Mouse (Mus musculus) limb, embryonic 14.5 days (tissue): Measurements from ENCODE around the gene Stam. TPM values are rescaled to one million over a fixed set of nuclear protein-coding genes. Genes with fewer than 3 reads are reported as not detected.

Experiments
- ATAC-seq: fragments of 200-750 bp; cut with Nextera tagmentation; 2 replicates; pipeline ENCODE4 v1.8.0; 2017; ENCODE audit warnings: low read depth, moderate number of reproducible peaks, moderate TSS enrichment; ENCODE audit not compliant: low FRiP score
- DNase-seq: peaks from one replicate; pipeline ENCODE4 v3.0.0-alpha.2; 2015; ENCODE audit warnings: low spot score
- H3K27ac ChIP-seq: fragments of 300-500 bp; sonication (generic); replicated peaks from 2 replicates; pipeline ENCODE4 v1.5.1; 2014; ENCODE audit warnings: low read depth, mild to moderate bottlenecking, low read length, moderate library complexity, mixed read lengths
- H3K27me3 ChIP-seq: fragments of 300-500 bp; sonication (generic); 2 replicates; pipeline ENCODE4 v1.6.1; 2014; ENCODE audit warnings: low read length, mixed read lengths; ENCODE audit not compliant: control insufficient read depth, insufficient read depth
- H3K36me3 ChIP-seq: fragments of 300-500 bp; sonication (generic); 2 replicates; pipeline ENCODE4 v1.6.1; 2014; ENCODE audit warnings: mild to moderate bottlenecking, low read length, moderate library complexity, mixed read lengths; ENCODE audit not compliant: control insufficient read depth, insufficient read depth
- H3K4me1 ChIP-seq: fragments of 300-500 bp; sonication (generic); 2 replicates; pipeline ENCODE4 v1.6.1; 2014; ENCODE audit warnings: antibody characterized with exemption, low read length, mixed read lengths; ENCODE audit not compliant: control insufficient read depth, insufficient read depth
- H3K4me2 ChIP-seq: fragments of 300-500 bp; sonication (generic); replicated peaks from 2 replicates; pipeline ENCODE4 v1.6.1; 2014; ENCODE audit warnings: low read depth, mild to moderate bottlenecking, low read length, moderate library complexity; ENCODE audit not compliant: severe bottlenecking
- H3K4me3 ChIP-seq: fragments of 300-500 bp; sonication (generic); replicated peaks from 2 replicates; pipeline ENCODE4 v1.5.1; 2014; ENCODE audit warnings: low read length
- H3K9ac ChIP-seq: fragments of 300-500 bp; sonication (generic); 2 replicates; pipeline ENCODE4 v1.6.1; 2014; ENCODE audit warnings: mild to moderate bottlenecking, low read depth, low read length, moderate library complexity; ENCODE audit not compliant: severe bottlenecking
- H3K9me3 ChIP-seq: fragments of 300-500 bp; sonication (generic); 2 replicates; pipeline ENCODE4 v1.6.1; 2016; ENCODE audit warnings: low read length; ENCODE audit not compliant: control insufficient read depth
- POLR2A ChIP-seq: fragments of 200-500 bp; IDR thresholded peaks from 2 replicates; pipeline ENCODE4 v1.8.0; 2012; ENCODE audit warnings: inconsistent platforms, mild to moderate bottlenecking, moderate library complexity, borderline replicate concordance; ENCODE audit not compliant: insufficient read depth, insufficient read length; ENCODE audit errors: extremely low read depth
- WGBS: fragments of 180-500 bp; shearing (Covaris S2); extraction: QIAGEN DNeasy Blood & Tissue Kit; methylation state at CpG from one replicate; pipeline ENCODE4 v1.1.7; 2014; 5-methylcytosine and 5-hydroxymethylcytosine counted together
- polyA plus RNA-seq, 2 experiments: library from polyadenylated mRNA; depleted of rRNA in 1 of 2; stranded (reverse) in 1 of 2; unstranded in 1 of 2; fragments of >200 nt; fragmentation: Nextera tagmentation in 1 of 2; extraction: Ambion mirVana in 1 of 2; gene quantifications; 2 replicates each; pipeline versions ENCODE4 v1.2.1 to v1.2.3; 2012 to 2014

Stam gene
- polyA plus RNA-seq, 2 experiments: 48.6 to 67.9 TPM

- Histone ChIP-seq H3K9ac (no peak overlapping the region), H3K4me2 (no peak overlapping the region), H3K4me1 (no peaks in the 10 kb centered on the region), H3K27me3 (no peaks in the 10 kb centered on the region), H3K36me3 (no peaks in the 10 kb centered on the region), H3K27ac (no peak overlapping the region), H3K9me3 (no peaks in the 10 kb centered on the region), H3K4me3 (no peak overlapping the region)
- DNase-seq (no peak), ATAC-seq (no peak)
- no peak for TF ChIP-seq POLR2A
These were observed 93.8 kb downstream of the Stam start for GRCm38 (mm10) chr2:14167721-14168120.

DNA sequence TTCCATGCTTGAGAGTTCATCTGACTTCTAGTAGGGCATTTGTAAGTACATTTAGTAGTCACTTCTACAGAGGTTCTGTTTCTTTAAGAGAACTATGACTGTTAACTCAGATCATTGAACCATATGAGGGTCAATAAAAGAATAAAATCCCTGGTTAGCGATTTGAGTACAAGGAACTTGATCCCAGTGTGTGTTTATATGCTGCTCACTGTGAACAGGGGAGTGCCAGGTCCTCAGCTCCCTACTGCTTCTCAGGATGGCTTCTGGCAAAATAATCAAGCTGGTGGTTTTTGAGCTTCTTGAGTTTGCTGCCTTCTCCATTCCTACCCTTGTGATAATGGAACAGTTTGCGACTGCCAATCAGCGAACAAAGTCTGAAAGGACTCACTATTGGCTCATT is 100.4 kb downstream of the Stam start, which contains the start of gene Tmem236:
Tmem236 (plus strand) TSS at position 190 of the 400 bp plus-strand sequence.
- Histone ChIP-seq H3K4me2 (no peak within 1 kb of the TSS), H3K36me3 (no peaks in the 10 kb centered on the region), H3K27me3 (no peaks in the 10 kb centered on the region), H3K4me1 (no peaks in the 10 kb centered on the region), H3K27ac (no peak within 1 kb of the TSS), H3K9me3 (no peaks in the 10 kb centered on the region), H3K9ac (no peak within 1 kb of the TSS), H3K4me3 (no peak within 1 kb of the TSS)
- ATAC-seq: no peak
- 54% methylated on average over 3 of the region's 3 CpGs for WGBS
- TF ChIP-seq POLR2A: no peak
- no peak for DNase-seq

DNA sequence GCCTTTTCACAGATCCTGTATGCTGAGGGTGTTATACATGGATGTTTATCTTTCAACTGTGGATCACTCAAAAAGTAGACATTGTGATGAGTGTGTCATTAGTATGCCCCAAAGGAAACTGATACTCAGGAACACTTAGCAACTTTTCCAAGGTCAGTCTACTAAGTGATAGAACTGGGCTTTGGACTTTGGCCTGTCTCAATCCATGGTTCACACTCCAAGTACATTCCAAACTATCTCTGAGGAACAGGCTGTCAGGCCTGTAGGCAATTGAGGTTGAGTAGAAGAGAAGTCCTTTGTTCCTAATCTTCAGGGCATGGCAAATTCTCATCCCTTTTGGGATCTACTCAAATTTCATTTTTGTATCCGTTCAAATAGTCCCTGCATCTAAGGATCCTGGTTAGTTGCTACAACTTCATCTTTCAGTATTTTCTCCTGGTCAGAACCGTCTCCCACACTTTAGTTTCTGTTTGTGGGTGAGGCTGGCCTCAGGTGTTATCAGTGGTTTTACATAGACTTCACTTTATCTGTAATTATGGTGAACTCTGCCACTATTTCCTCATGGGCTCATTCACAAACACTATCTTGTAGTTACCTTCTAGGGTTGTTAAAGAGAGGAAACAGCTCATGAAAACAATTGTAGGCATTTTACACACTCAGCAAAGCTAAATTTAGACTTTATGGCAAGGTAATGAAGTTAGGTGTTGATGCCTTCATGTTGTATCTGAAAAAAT is 102.7 kb downstream of the Stam start:
- no peak for TF ChIP-seq POLR2A
- ATAC-seq: no peak
- no peaks in the 10 kb centered on the region for H3K4me1 ChIP-seq

GRCm38 (mm10) chr2:14184375-14184774 is 110.5 kb downstream of the Stam start:
- Histone ChIP-seq H3K4me3 (no peak overlapping the region), H3K9ac (no peak overlapping the region)
- no peak for TF ChIP-seq POLR2A

More for the DNA sequence above, 102.7 kb downstream of the Stam start:
- no peaks in the 10 kb centered on the region for H3K27me3 ChIP-seq
- 80% methylated on average over 2 of the region's 2 CpGs for WGBS
- H3K4me2 ChIP-seq: no peak overlapping the region
- H3K4me3 ChIP-seq: no peak overlapping the region
- H3K9me3 ChIP-seq: no peaks in the 10 kb centered on the region
- H3K9ac ChIP-seq: no peak overlapping the region
- H3K36me3 ChIP-seq: no peaks in the 10 kb centered on the region
- H3K27ac ChIP-seq: no peak overlapping the region
- no peak for DNase-seq

DNA sequence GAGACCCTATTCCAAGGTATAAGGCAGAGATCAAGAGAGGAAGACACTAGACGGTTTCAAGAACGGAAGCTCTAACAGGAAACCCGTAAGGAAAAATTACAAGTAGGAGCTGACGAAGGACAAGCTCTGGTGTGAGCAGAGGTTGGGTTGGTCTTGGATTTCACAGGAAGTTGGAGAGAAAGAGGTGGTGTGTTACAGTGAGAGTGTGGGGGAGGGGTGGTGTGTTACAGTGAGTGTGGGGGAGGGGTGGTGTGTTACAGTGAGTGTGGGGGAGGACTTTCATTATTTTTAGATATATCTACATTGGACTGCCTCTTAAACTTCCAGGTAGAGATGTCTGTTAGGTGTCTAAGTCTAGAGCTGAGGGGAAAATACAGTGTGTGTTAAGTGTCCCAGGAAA is 116.8 kb downstream of the Stam start:
- Histone ChIP-seq H3K27me3 (no peaks in the 10 kb centered on the region), H3K36me3 (no peaks in the 10 kb centered on the region), H3K27ac (no peak overlapping the region), H3K9me3 (no peaks in the 10 kb centered on the region), H3K4me2 (no peak overlapping the region), H3K4me3 (no peak overlapping the region), H3K4me1 (no peaks in the 10 kb centered on the region), H3K9ac (no peak overlapping the region)
- TF ChIP-seq POLR2A: no peak
- no peak for DNase-seq
- ATAC-seq: no peak
- WGBS: 62% methylated on average over 4 of the region's 4 CpGs

More at GRCm38 (mm10) chr2:14184375-14184774, 110.5 kb downstream of the Stam start:
- H3K36me3 ChIP-seq: no peaks in the 10 kb centered on the region
- no peak overlapping the region for H3K4me2 ChIP-seq
- DNase-seq (no peak), ATAC-seq (no peak)
- H3K27ac ChIP-seq: no peak overlapping the region
- no peaks in the 10 kb centered on the region for H3K4me1 ChIP-seq
- no peaks in the 10 kb centered on the region for H3K9me3 ChIP-seq
- H3K27me3 ChIP-seq: no peaks in the 10 kb centered on the region
